Mouse (Mus musculus) C2C12 (cell line): Measurements from ENCODE around the gene Artn.

Source experiments
- CEBPB ChIP-seq: IDR thresholded peaks from one replicate; pipeline ENCODE4 v1.6.1; 2011; ENCODE audit warnings: low read depth, mild to moderate bottlenecking, control low read depth, moderate library complexity
- CTCF ChIP-seq: IDR thresholded peaks from one replicate; pipeline ENCODE4 v1.5.1; 2011; ENCODE audit not compliant: control insufficient read depth, insufficient read depth, insufficient read length
- MAX ChIP-seq: IDR thresholded peaks from one replicate; pipeline ENCODE4 v1.6.1; 2011; ENCODE audit warnings: mild to moderate bottlenecking, control low read depth
- MYOG ChIP-seq: IDR thresholded peaks from one replicate; pipeline ENCODE4 v1.6.1; 2011; ENCODE audit not compliant: control insufficient read depth, insufficient read length; ENCODE audit errors: extremely low read depth
- USF1 ChIP-seq: IDR thresholded peaks from one replicate; pipeline ENCODE4 v1.6.1; 2011; ENCODE audit warnings: low read depth, mild to moderate bottlenecking, control low read depth, moderate library complexity

DNA sequence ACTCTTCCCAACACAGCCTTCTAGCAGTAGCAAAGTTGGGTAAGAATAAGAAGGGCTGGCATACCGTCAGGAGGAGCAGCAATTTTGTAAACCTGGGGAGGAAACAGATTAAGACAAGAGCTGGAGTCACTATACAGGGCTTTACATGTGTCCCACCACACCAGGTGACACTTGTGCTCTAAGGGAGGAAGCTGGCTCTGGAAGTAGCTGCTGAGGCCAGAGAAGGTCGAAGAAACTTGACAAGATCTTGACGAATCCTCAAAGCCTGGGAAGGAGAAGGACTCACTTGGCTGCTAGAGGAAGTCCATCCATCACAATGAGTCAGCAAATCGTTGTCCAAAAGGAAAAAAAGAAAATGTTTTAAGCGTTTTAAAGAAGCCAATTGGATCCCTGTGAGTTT is 13.2 kb downstream of the Artn start:
- TF ChIP-seq CTCF (no peak), CEBPB (no peak), USF1 (no peak), MAX (no peak), MYOG (no peak)
